Mouse (Mus musculus): ENCODE measurements at regions not wholly inside any gene's neighbourhood (a gene's known extent, or its start where the extent isn't known, plus 50 kb on each side); places are given as distances from the start of the nearest gene placed in this dataset.

DNA sequence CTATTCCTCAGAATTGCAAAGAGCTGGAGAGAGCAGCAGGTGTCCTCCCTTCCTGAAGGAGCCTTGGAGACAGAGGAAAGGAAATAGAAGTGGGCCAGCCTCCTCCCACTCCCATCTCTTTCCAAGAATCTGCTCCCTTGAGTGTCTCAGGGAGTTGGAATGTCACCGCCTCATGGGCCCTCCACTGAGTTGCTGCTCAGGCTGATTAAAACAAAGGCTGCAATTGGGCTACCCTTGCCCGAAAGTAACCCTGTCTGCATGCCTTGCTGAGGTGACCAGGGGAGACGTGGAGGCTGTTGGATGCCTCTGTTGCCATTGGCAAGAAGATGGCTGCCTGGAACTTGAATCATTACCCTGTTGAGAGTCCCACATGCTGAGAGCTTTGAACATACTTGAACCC lies 59.7 kb upstream of the Abca1 start:
- peak; percentile 53 for DNase-seq

DNA sequence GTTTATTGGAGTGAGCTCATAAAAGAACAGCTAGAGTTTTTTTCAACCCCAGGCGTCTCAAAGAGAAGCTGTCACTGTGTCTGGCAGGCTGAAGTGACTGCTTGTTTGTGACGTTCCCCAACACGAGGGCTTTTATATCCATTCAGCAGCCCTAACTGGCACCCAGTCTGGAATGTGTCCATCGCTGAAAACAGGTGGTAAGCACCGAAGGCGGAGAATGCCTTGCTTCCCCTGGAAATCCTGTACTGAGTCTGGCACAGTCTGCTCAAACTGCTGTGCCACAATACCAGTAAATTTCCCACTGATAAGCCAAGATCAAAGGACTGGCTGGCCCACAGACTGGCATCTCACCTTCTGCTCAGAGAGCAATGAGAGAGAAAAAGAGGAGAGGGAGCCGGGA lies 59.1 kb upstream of the Abca1 start:
- peak; percentile 44 for DNase-seq

DNA sequence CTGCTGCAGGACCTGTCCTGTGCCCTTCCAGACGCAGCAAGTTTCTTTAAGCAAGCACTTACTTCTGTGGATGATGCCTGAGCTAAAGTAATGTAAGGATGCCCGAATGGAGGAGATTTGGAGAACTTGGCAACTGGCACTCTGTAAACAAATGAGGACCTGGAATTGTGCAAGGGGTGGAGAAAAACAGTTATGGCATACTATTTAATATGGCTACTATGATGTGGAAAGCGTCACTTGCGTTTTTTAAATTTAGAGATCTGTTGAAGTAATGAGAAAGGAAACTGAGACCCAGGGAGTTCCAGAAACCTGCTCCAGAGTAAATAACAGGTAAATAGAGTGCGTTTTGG lies 58.6 kb upstream of the Abca1 start:
- DNase-seq = no peak

- DNase-seq = peak; percentile 90
Observed at GRCm38 (mm10) chr4:53217608-53218290, 58.1 kb upstream of the Abca1 start.

DNA sequence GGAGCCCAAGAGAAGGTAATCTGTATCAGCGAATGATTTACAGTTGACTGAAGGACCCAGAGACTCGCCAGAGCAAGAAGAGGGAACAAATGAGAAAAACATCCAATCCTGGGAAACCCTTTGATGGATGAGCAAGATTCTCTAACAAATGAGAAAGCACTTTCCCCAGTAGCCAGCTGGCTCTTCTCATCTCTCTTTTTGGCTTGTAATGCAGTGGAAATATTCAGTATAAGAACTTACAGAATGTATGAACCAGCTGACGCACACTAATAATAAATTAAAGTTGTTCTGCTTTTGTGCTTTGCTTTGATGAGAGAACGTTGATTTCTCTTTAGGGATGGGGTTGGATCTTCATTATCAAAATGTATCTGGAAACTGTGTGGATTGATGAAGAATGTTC lies 52.8 kb upstream of the Abca1 start:
- DNase-seq = no peak

DNA sequence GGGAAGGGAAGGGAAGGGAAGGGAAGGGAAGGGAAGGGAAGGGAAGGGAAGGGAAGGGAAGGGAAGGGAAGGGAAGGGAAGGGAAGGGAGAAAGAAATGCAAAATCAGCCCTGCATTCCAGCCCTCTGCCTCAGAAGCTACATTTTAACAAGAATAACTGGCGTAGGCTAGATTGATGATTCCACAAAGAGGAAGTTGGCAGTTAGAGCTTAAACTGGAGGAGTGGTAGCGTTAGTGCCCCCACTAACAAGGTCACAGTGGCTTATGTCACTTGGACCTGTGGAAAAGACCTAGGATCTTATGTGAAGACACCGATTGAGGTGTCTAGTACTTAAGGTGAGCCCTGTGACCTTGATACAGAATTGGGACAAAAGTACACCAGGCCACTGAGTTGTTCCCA lies 51.0 kb upstream of the Abca1 start:
- no peak for DNase-seq

All from adrenal gland, adult 2 months (tissue).